Mouse (Mus musculus): Measurements from ENCODE around the gene Apeh.

Apeh gene

GRCm38 (mm10) chr9:108052411-108052810 is 42.0 kb downstream of the Apeh start:
- DNase-seq (ENCODE audit: low spot score in 2 of 2), result no peak

- DNase-seq (ENCODE audit: low spot score in 2 of 2), result no peak
These were observed 42.5 kb downstream of the Apeh start for GRCm38 (mm10) chr9:108051931-108052220.

- DNase-seq (ENCODE audit: low spot score in 2 of 2), result no peak
These were observed 43.0 kb downstream of the Apeh start for GRCm38 (mm10) chr9:108051184-108051930.

GRCm38 (mm10) chr9:108049561-108050251 is 44.7 kb downstream of the Apeh start:
- no peak for DNase-seq (ENCODE audit: low spot score in 2 of 2)

- peak; percentile 95 to 97 for DNase-seq (ENCODE audit: low spot score in 2 of 2)
These were observed 45.4 kb downstream of the Apeh start, which contains the start of gene Gmppb for GRCm38 (mm10) chr9:108049016-108049455. Gene Gmppb (plus strand): TSS chr9:108049242.

GRCm38 (mm10) chr9:108048566-108048955 is 45.8 kb downstream of the Apeh start:
- DNase-seq (ENCODE audit: low spot score in 2 of 2), result peak in 1 of 2 experiments; percentile 22

- no peak for DNase-seq (ENCODE audit: low spot score in 2 of 2)
These were observed 46.5 kb downstream of the Apeh start for GRCm38 (mm10) chr9:108047601-108048565.

GRCm38 (mm10) chr9:108046582-108046981 is 47.8 kb downstream of the Apeh start:
- no peak for DNase-seq (ENCODE audit: low spot score in 2 of 2)

- DNase-seq (ENCODE audit: low spot score in 2 of 2), result no peak
These were observed 49.5 kb downstream of the Apeh start for GRCm38 (mm10) chr9:108044751-108045492.
